Mouse (Mus musculus) embryonic facial prominence, embryonic 11.5 days (tissue): ENCODE results near the gene Atp8b5. TPM values are rescaled to one million over a fixed set of nuclear protein-coding genes. Genes with fewer than 3 reads are reported as not detected.

Source experiments
- ATAC-seq: fragments of 200-750 bp; cut with Nextera tagmentation; replicated peaks from 2 replicates; pipeline ENCODE4 v1.8.0; 2017; ENCODE audit warnings: low read depth; ENCODE audit not compliant: insufficient number of reproducible peaks, low FRiP score, low TSS enrichment
- DNase-seq: peaks from one replicate; pipeline ENCODE4 v3.0.0-alpha.2; 2015; ENCODE audit warnings: low spot score
- H3K27ac ChIP-seq: fragments of 300-500 bp; sonication (generic); replicated peaks from 2 replicates; pipeline ENCODE4 v1.5.1; 2014; ENCODE audit warnings: mild to moderate bottlenecking, low read depth, low read length, control low read depth
- H3K27me3 ChIP-seq: fragments of 300-500 bp; sonication (generic); 2 replicates; pipeline ENCODE4 v1.6.1; 2014; ENCODE audit warnings: mild to moderate bottlenecking, low read length, moderate library complexity, mixed read lengths; ENCODE audit not compliant: control insufficient read depth, insufficient read depth
- H3K36me3 ChIP-seq: fragments of 300-500 bp; sonication (generic); replicated peaks from 2 replicates; pipeline ENCODE4 v1.6.1; 2014; ENCODE audit warnings: low read depth, mild to moderate bottlenecking, low read length, moderate library complexity, mixed read lengths; ENCODE audit not compliant: control insufficient read depth, insufficient read depth
- H3K4me1 ChIP-seq: fragments of 300-500 bp; sonication (generic); 2 replicates; pipeline ENCODE4 v1.6.1; 2014; ENCODE audit warnings: low read length, mixed read lengths; ENCODE audit not compliant: control insufficient read depth, insufficient read depth
- H3K4me2 ChIP-seq: fragments of 300-500 bp; sonication (generic); 2 replicates; pipeline ENCODE4 v1.6.1; 2014; ENCODE audit warnings: low read depth, mild to moderate bottlenecking, control low read depth, low read length, moderate library complexity
- H3K4me3 ChIP-seq: fragments of 300-500 bp; sonication (generic); 2 replicates; pipeline ENCODE4 v1.5.1; 2014; ENCODE audit warnings: low read depth, low read length, control low read depth
- H3K9ac ChIP-seq: fragments of 300-500 bp; sonication (generic); replicated peaks from 2 replicates; pipeline ENCODE4 v1.6.1; 2014; ENCODE audit warnings: mild to moderate bottlenecking, control low read depth, low read length
- H3K9me3 ChIP-seq: fragments of 300-500 bp; sonication (generic); replicated peaks from 2 replicates; pipeline ENCODE4 v1.6.1; 2016; ENCODE audit warnings: mild to moderate bottlenecking, low read length, inconsistent platforms, mixed read lengths; ENCODE audit not compliant: control insufficient read depth
- WGBS: fragments of 180-500 bp; shearing (Covaris S2); extraction: QIAGEN DNeasy Blood & Tissue Kit; methylation state at CpG from one replicate; pipeline ENCODE4 v1.1.7; 2014; 5-methylcytosine and 5-hydroxymethylcytosine counted together
- polyA plus RNA-seq: library from polyadenylated mRNA; unstranded; fragments of >200 nt; fragmentation: Nextera tagmentation; extraction: Ambion mirVana; gene quantifications from 2 replicates; pipeline ENCODE4 v1.2.1, GENCODE M21; 2014

The Atp8b5 gene
- polyA plus RNA-seq, 1 experiment from 2014 or later = 0.58 TPM

GRCm38 (mm10) chr4:43396381-43396780 lies 129.4 kb downstream of the Atp8b5 start:
- Histone ChIP-seq H3K9ac (no peak overlapping the region), H3K4me1 (peaks cover 11% of the 10 kb centered on the region; the same call in 1 of the 2 replicates), H3K36me3 (no peaks in the 10 kb centered on the region), H3K4me2 (no peak overlapping the region), H3K9me3 (no peaks in the 10 kb centered on the region), H3K4me3 (no peak overlapping the region), H3K27ac (no peak overlapping the region), H3K27me3 (no peaks in the 10 kb centered on the region)
- WGBS = 85% methylated on average over 5 of the region's 5 CpGs
- DNase-seq (no peak), ATAC-seq (no peak)

DNA sequence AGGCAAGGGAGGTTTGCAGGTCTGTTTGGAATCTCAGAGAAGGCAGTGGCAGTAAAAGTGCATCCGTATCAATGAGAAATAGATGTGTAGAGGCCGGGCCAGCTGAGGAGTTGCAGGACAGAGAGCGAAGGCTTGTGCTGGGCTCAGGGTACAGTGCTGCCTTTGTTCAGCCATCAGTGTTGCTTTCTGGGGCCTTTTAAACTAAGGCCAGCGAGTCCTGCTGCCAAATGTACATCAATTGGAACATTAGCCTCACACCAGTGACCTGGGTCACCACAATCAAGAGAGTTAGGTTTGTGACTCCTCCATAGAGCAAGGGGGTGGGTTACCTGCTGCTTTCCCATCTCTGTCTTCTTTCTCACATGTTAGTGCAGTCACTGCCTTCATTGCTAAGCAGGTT lies 131.1 kb downstream of the Atp8b5 start:
- no peaks in the 10 kb centered on the region for H3K36me3 ChIP-seq
- H3K4me1 ChIP-seq = peaks cover 11% of the 10 kb centered on the region; the same call in 1 of the 2 replicates
- no peaks in the 10 kb centered on the region for H3K27me3 ChIP-seq
- H3K9me3 ChIP-seq = no peaks in the 10 kb centered on the region
- DNase-seq (no peak), ATAC-seq (no peak)
- no peak overlapping the region for H3K9ac ChIP-seq
- H3K4me3 ChIP-seq = no peak overlapping the region
- no peak overlapping the region for H3K27ac ChIP-seq
- 26% methylated on average over 4 of the region's 4 CpGs for WGBS
- no peak overlapping the region for H3K4me2 ChIP-seq

GRCm38 (mm10) chr4:43398829-43399331 lies 131.9 kb downstream of the Atp8b5 start:
- H3K9me3 ChIP-seq = no peaks in the 10 kb centered on the region
- ATAC-seq (no peak; the same call in 1 of the 2 replicates), DNase-seq (peak; percentile 17)
- H3K36me3 ChIP-seq = no peaks in the 10 kb centered on the region
- no peaks in the 10 kb centered on the region for H3K27me3 ChIP-seq
- H3K4me3 ChIP-seq = no peak overlapping the region
- H3K27ac ChIP-seq = 0 out of 2 replicates have a peak overlapping the region, but pooled peaks have one; percentile 35
- H3K4me2 ChIP-seq = no peak overlapping the region
- WGBS = 45% methylated on average over 17 of the region's 17 CpGs
- H3K4me1 ChIP-seq = peaks cover 11% of the 10 kb centered on the region; the same call in 1 of the 2 replicates
- no peak overlapping the region; the same call in 1 of the 2 replicates for H3K9ac ChIP-seq

DNA sequence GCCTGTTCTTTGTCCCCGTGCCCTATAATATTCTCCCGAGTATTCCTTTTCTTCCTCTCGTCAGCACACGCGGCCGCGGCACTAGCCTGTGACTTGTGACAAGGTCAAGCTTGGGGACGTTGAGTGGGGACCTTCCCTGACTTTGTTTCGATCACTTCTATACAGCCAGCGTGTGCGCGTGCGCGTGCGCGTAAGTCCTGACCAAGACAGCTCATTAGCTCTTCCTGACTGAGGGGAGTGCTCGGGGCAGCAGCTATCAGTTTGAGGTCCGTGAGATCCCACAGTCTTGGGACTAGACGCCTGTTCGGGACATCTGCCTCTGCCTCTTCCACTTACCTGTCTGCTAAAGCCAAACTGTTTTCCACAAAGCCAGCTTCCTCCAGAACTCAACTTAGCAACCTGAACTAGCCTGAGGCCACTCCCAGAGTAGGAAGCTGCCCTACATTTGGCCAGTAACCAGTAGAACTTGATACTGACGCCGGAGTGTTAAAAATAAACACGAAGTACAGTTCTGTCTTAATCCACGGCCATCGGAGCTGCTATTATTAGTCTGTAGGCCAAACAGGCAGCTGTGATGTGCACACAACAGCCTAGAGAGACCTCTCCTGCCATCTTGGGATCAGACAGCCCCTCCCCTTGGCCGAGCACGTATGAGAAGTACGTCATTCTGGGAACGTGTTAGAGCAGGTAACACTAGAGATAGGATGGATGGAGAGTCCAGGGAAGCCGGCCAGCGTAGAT lies 132.6 kb downstream of the Atp8b5 start:
- DNase-seq = no peak
- peaks cover 11% of the 10 kb centered on the region; the same call in 1 of the 2 replicates for H3K4me1 ChIP-seq
- H3K4me2 ChIP-seq = no peak overlapping the region
- ATAC-seq = no peak
- WGBS = 75% methylated on average over 31 of the region's 31 CpGs
- H3K27ac ChIP-seq = no peak overlapping the region
- no peak overlapping the region for H3K9ac ChIP-seq
- no peak overlapping the region for H3K4me3 ChIP-seq
- H3K9me3 ChIP-seq = no peaks in the 10 kb centered on the region
- no peaks in the 10 kb centered on the region for H3K36me3 ChIP-seq
- no peaks in the 10 kb centered on the region for H3K27me3 ChIP-seq

DNA sequence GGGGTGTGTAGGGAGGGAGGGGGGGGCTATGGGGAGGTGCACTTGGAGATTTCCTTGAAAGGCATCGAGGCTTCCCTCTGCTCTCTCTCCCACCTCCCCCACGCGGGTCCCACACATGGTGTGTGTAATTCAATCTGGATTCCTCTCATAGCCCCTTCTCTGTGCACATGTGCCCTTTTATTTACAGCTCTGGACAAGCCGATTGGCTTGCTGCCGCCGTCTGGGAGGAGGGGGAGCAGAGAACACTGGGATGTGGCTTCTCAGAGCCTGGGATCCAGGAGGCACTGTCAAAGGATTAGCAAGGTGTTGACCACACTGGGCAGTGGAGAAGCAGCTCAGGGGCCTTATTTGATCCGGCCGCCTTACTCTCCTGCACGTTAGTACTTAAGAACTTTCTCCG lies 134.0 kb downstream of the Atp8b5 start:
- Histone ChIP-seq H3K9me3 (no peaks in the 10 kb centered on the region), H3K9ac (no peak overlapping the region), H3K36me3 (no peaks in the 10 kb centered on the region), H3K27me3 (no peaks in the 10 kb centered on the region), H3K4me1 (peaks cover 11% of the 10 kb centered on the region; the same call in 1 of the 2 replicates), H3K27ac (no peak overlapping the region), H3K4me3 (no peak overlapping the region), H3K4me2 (peak overlapping the region; percentile 11; the same call in 1 of the 2 replicates)
- DNase-seq (peak; percentile 76), ATAC-seq (peak; percentile 69)
- WGBS = 25% methylated on average over 10 of the region's 10 CpGs

- Histone ChIP-seq H3K27me3 (no peaks in the 10 kb centered on the region), H3K9ac (0 out of 2 replicates have a peak overlapping the region, but pooled peaks have one; percentile 15), H3K27ac (no peak overlapping the region), H3K4me2 (peak overlapping the region; percentile 11; the same call in 1 of the 2 replicates), H3K9me3 (no peaks in the 10 kb centered on the region), H3K4me3 (no peak overlapping the region), H3K36me3 (no peaks in the 10 kb centered on the region), H3K4me1 (peaks cover 11% of the 10 kb centered on the region; the same call in 1 of the 2 replicates)
- no peak for ATAC-seq
- no peak for DNase-seq
- 81% methylated on average over 10 of the region's 10 CpGs for WGBS
These were observed 134.5 kb downstream of the Atp8b5 start for GRCm38 (mm10) chr4:43401486-43401885.

- no peak for DNase-seq
- no peak for ATAC-seq
- H3K27ac ChIP-seq = no peak overlapping the region
- 74% methylated on average over 9 of the region's 9 CpGs for WGBS
- no peaks in the 10 kb centered on the region for H3K36me3 ChIP-seq
- H3K4me1 ChIP-seq = peaks cover 11% of the 10 kb centered on the region; the same call in 1 of the 2 replicates
- no peak overlapping the region for H3K4me3 ChIP-seq
- no peaks in the 10 kb centered on the region for H3K27me3 ChIP-seq
- no peak overlapping the region for H3K9ac ChIP-seq
- H3K4me2 ChIP-seq = no peak overlapping the region
- no peaks in the 10 kb centered on the region for H3K9me3 ChIP-seq
These were observed 135.3 kb downstream of the Atp8b5 start for GRCm38 (mm10) chr4:43402212-43402611.

DNA sequence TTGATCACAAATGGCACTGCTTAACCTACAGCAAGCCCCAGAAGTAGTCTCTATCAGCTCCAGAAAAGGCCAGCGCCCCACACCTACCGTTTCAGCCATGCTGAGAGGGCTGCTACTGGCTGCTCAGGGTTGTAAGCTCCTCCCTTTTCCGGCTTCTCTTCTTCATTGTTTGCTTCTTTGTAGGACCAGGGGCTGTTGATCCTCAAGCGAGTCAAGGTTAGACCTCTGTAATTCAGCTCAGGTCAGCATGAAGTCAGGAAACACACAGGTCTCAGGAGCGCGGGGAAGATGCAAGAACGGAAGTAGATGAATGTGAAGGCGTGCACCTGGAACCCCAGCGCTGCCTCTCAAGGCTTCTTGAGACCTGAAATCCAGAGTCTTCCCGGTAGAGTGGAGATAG lies 137.7 kb downstream of the Atp8b5 start:
- Histone ChIP-seq H3K4me1 (peaks cover 7% of the 10 kb centered on the region; the same call in 1 of the 2 replicates), H3K36me3 (no peaks in the 10 kb centered on the region), H3K27me3 (no peaks in the 10 kb centered on the region), H3K9ac (no peak overlapping the region), H3K4me2 (no peak overlapping the region), H3K4me3 (no peak overlapping the region), H3K27ac (no peak overlapping the region), H3K9me3 (no peaks in the 10 kb centered on the region)
- DNase-seq (no peak), ATAC-seq (no peak)
- 85% methylated on average over 10 of the region's 10 CpGs for WGBS
